Mouse (Mus musculus) liver, embryonic 14.5 days (tissue): ENCODE results near the gene Gm28043.

Source experiments
- CTCF ChIP-seq: IDR thresholded peaks from 2 replicates; pipeline ENCODE4 v1.5.1; 2016; ENCODE audit warnings: antibody characterized with exemption, low read depth, control low read depth
- EP300 ChIP-seq: IDR thresholded peaks from 2 replicates; pipeline ENCODE4 v1.6.1; 2016; ENCODE audit warnings: antibody characterized with exemption, low read depth

DNA sequence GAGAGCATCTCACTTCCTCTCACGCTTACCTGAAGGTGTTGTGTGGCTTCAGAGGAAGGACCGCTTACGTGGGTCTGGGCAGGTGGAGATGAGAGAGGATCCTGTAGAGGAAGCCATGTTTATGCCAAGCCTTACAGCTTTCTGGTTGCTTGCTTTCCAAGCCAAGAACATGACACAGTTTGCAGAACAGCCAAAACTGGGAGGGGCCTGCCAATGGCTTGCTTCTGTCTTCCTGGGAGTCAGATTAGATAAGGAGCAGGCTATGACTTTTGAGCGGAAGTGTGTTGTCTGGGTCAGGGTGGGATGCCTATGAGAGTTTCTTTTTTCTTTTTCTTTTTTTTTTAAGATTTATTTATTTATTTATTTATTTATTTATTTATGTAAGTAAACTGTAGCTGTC is 22.7 kb downstream of the Gm28043 start:
- no peak for TF ChIP-seq CTCF
- no peak for TF ChIP-seq EP300
